In genomic region chr8:92104561-92104960, GRCm38 (mm10) we compare ENCODE assay signal across 33 mouse cellular contexts.
A peak's percentile ranks its signal among the peaks of the same experiment; 100 is the strongest.
DNase-seq lines count a peak whose midpoint lies in the region; ATAC-seq lines count a peak whose summit lies in the region.
"Had no signal": no experiment of that assay in that cellular context is flagged by ENCODE, and none has a peak within 500 bp of the region (broad histone marks: within the 10 kb centered on the region; RNA-seq: fewer than 3 reads in every experiment).

No protein-coding gene starts in this region.

- H3K27me3 ChIP-seq in embryonic facial prominence, embryonic 12.5 days, result no peaks in the 10 kb centered on the region
- H3K27me3 ChIP-seq in embryonic facial prominence, embryonic 10.5 days (replicated peaks; ENCODE audit: low read depth, poor library complexity, severe bottlenecking), result peaks cover 5% of the 10 kb centered on the region; the same call in 1 of the 2 replicates
- H3K27me3 ChIP-seq in stomach, embryonic 14.5 days (ENCODE audit: control insufficient read depth, insufficient read depth, low read length), result no peaks in the 10 kb centered on the region
- H3K27me3 ChIP-seq in kidney, embryonic 15.5 days, result peaks cover 3% of the 10 kb centered on the region; the same call in 1 of the 2 replicates
- H3K27me3 ChIP-seq: embryonic facial prominence, embryonic 13.5 days; forebrain, embryonic 15.5 days; liver, embryonic 12.5 days; megakaryocyte, embryonic 14.5 days had no signal

- 0 out of 2 replicates have a peak, but pooled peaks have one; percentile 28 for ATAC-seq in embryonic facial prominence, embryonic 12.5 days (ENCODE audit: insufficient number of reproducible peaks, insufficient read depth, low FRiP score, low TSS enrichment)
- ATAC-seq in stomach, embryonic 14.5 days (ENCODE audit: insufficient number of reproducible peaks, insufficient read depth, low FRiP score, low read depth), result peak; percentile 91
- ATAC-seq in kidney, embryonic 15.5 days (replicated peaks; ENCODE audit: low FRiP score), result no peak
- ATAC-seq: forebrain, embryonic 15.5 days; inflammation-experienced regulatory T-cells, adult 6 months; liver, embryonic 12.5 days; liver, postnatal 0 days had no signal

- H3K4me3 ChIP-seq in embryonic facial prominence, embryonic 12.5 days, result no peak overlapping the region
- no peak overlapping the region for H3K4me3 ChIP-seq in embryonic facial prominence, embryonic 10.5 days
- H3K4me3 ChIP-seq in stomach, embryonic 14.5 days (ENCODE audit: low read depth, low read length), result no peak overlapping the region
- no peak overlapping the region for H3K4me3 ChIP-seq in kidney, embryonic 15.5 days (replicated peaks)
- H3K4me3 ChIP-seq: embryonic facial prominence, embryonic 13.5 days; forebrain, embryonic 10.5 days; forebrain, embryonic 15.5 days; gastrocnemius, adult 2 months; heart, adult 2 months; heart, embryonic 12.5 days; layer of hippocampus, adult 2 months; liver, embryonic 12.5 days; megakaryocyte, embryonic 14.5 days; midbrain, embryonic 12.5 days; myocyte; neural tube, embryonic 13.5 days had no signal

- H3K9me3 ChIP-seq in embryonic facial prominence, embryonic 12.5 days, result no peaks in the 10 kb centered on the region
- no peaks in the 10 kb centered on the region for H3K9me3 ChIP-seq in embryonic facial prominence, embryonic 10.5 days
- H3K9me3 ChIP-seq in stomach, embryonic 14.5 days (ENCODE audit: control insufficient read depth, low read depth, low read length), result no peaks in the 10 kb centered on the region
- no peaks in the 10 kb centered on the region for H3K9me3 ChIP-seq in kidney, embryonic 15.5 days (replicated peaks)
- H3K9me3 ChIP-seq: embryonic facial prominence, embryonic 13.5 days; forebrain, embryonic 10.5 days; forebrain, embryonic 15.5 days; heart, embryonic 12.5 days; liver, embryonic 12.5 days; midbrain, embryonic 12.5 days; neural tube, embryonic 13.5 days had no signal

- H3K9ac ChIP-seq in embryonic facial prominence, embryonic 12.5 days, result no peak overlapping the region
- H3K9ac ChIP-seq in stomach, embryonic 14.5 days (replicated peaks; ENCODE audit: low read depth, low read length), result no peak overlapping the region
- no peak overlapping the region for H3K9ac ChIP-seq in kidney, embryonic 15.5 days
- H3K9ac ChIP-seq: embryonic facial prominence, embryonic 13.5 days; forebrain, embryonic 15.5 days; heart, embryonic 12.5 days; hindbrain, embryonic 14.5 days; liver, embryonic 12.5 days; liver, postnatal 0 days; midbrain, embryonic 12.5 days; neural tube, embryonic 13.5 days had no signal

- H3K36me3 ChIP-seq in embryonic facial prominence, embryonic 12.5 days, result no peaks in the 10 kb centered on the region
- H3K36me3 ChIP-seq in embryonic facial prominence, embryonic 10.5 days (replicated peaks), result no peaks in the 10 kb centered on the region
- H3K36me3 ChIP-seq in stomach, embryonic 14.5 days (ENCODE audit: control insufficient read depth, insufficient read depth, low read length), result no peaks in the 10 kb centered on the region
- H3K36me3 ChIP-seq in kidney, embryonic 15.5 days, result no peaks in the 10 kb centered on the region
- H3K36me3 ChIP-seq: embryonic facial prominence, embryonic 13.5 days; forebrain, embryonic 10.5 days; forebrain, embryonic 15.5 days; G1E; heart, embryonic 12.5 days; liver, embryonic 12.5 days; midbrain, embryonic 12.5 days; neural tube, embryonic 13.5 days had no signal

- DNase-seq in embryonic facial prominence, embryonic 10.5 days (ENCODE audit: low spot score), result no peak
- DNase-seq in lung, postnatal 10 days, result peak; percentile 77
- DNase-seq in left cerebral cortex, adult 8-10 months (ENCODE audit: low spot score in 2 of 2), result no peak
- no peak for DNase-seq in ovary, postnatal 14 days (ENCODE audit: low spot score)
- DNase-seq: adrenal gland, postnatal 10 days; cerebellum, adult 9-10 months; cerebellum, postnatal 36 days; gastrocnemius, adult 2 months; gastrocnemius, postnatal 36 days; heart, adult 2 months; kidney, adult 18-20 months; kidney, postnatal 36 days; left cerebral cortex, postnatal 4 days; liver, postnatal 0 days; retina, postnatal 1 day; right cerebral cortex, postnatal 14 days; thymus, postnatal 14 days had no signal

- 57% methylated on average over 6 of the region's 6 CpGs for WGBS in embryonic facial prominence, embryonic 12.5 days
- 66% methylated on average over 6 of the region's 6 CpGs for WGBS in embryonic facial prominence, embryonic 10.5 days
- whole genome bisulfite sequencing in stomach, embryonic 14.5 days, result 18% methylated on average over 6 of the region's 6 CpGs
- WGBS in kidney, embryonic 15.5 days, result 26% methylated on average over 6 of the region's 6 CpGs

- no peaks in the 10 kb centered on the region for H3K4me1 ChIP-seq in embryonic facial prominence, embryonic 12.5 days
- no peaks in the 10 kb centered on the region for H3K4me1 ChIP-seq in embryonic facial prominence, embryonic 10.5 days
- H3K4me1 ChIP-seq in stomach, embryonic 14.5 days (ENCODE audit: control insufficient read depth, insufficient read depth, low read length), result no peaks in the 10 kb centered on the region
- H3K4me1 ChIP-seq in kidney, embryonic 15.5 days, result no peaks in the 10 kb centered on the region
- H3K4me1 ChIP-seq: embryonic facial prominence, embryonic 13.5 days; forebrain, embryonic 10.5 days; forebrain, embryonic 15.5 days; liver, embryonic 12.5 days; megakaryocyte, embryonic 14.5 days; midbrain, embryonic 12.5 days; neural tube, embryonic 13.5 days had no signal

- H3K27ac ChIP-seq in embryonic facial prominence, embryonic 12.5 days, result no peak overlapping the region
- H3K27ac ChIP-seq in embryonic facial prominence, embryonic 10.5 days (replicated peaks), result no peak overlapping the region
- H3K27ac ChIP-seq in stomach, embryonic 14.5 days (ENCODE audit: low read length), result no peak overlapping the region
- H3K27ac ChIP-seq in kidney, embryonic 15.5 days, result no peak overlapping the region
- H3K27ac ChIP-seq: embryonic facial prominence, embryonic 13.5 days; forebrain, embryonic 10.5 days; forebrain, embryonic 15.5 days; gastrocnemius, adult 2 months; heart, adult 2 months; hindbrain, embryonic 14.5 days; layer of hippocampus, adult 2 months; liver, embryonic 12.5 days; midbrain, embryonic 12.5 days; neural tube, embryonic 13.5 days had no signal

- no peak overlapping the region for H3K4me2 ChIP-seq in embryonic facial prominence, embryonic 12.5 days (replicated peaks)
- no peak overlapping the region for H3K4me2 ChIP-seq in stomach, embryonic 14.5 days (replicated peaks; ENCODE audit: low read depth, low read length)
- no peak overlapping the region for H3K4me2 ChIP-seq in kidney, embryonic 15.5 days
- H3K4me2 ChIP-seq: embryonic facial prominence, embryonic 13.5 days; forebrain, embryonic 15.5 days; heart, embryonic 12.5 days; hindbrain, embryonic 14.5 days; liver, embryonic 12.5 days; midbrain, embryonic 12.5 days; neural tube, embryonic 13.5 days had no signal
